Mouse (Mus musculus) brain, adult 10 weeks (tissue): ENCODE data around the gene Crebzf. TPM values are rescaled to one million over a fixed set of nuclear protein-coding genes. Genes with fewer than 3 reads are reported as not detected.

Experiments used
- polyA plus RNA-seq: library from polyadenylated mRNA; stranded (reverse); fragments of 350-450 nt; fragmentation: Illumina TruSeq; extraction: RNeasy Lipid Tissue Mini Kit (QIAGEN cat#74804); gene quantifications from one replicate; pipeline ENCODE4 v1.2.3, GENCODE M21; 2015; ENCODE audit warnings: low read depth, low replicate concordance

The Crebzf gene
- 63.2 TPM for polyA plus RNA-seq

DNA sequence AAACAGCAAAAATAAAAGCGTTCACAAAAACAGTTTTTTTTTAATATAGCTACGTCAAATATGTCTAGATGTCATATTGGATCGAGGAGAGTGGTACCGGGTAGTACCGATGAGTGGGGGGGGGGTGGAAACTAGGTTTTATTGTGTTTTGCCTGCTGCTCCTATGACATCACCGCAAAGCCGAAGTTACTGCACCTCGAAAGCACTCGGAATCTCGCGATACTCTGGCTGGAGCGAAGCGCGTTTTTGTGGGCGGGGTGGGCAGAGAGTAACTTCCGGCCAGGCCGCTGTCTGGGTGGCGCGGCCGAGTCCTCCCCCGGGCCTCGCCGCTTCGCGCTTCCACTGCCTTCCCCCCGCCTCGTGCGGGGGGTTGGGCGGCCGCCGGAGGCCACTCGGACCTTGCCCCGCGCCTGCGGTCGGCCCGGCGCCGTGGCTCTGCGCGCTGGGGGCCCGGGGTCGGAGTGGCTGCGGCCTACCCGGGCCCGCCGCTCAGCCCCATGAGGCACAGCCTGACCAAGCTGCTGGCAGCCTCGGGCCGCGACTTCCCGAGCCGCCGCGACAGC, at the start of gene Crebzf:
Gene Crebzf, plus strand, starts transcription at position 212 of the 563 bp plus-strand sequence.

DNA sequence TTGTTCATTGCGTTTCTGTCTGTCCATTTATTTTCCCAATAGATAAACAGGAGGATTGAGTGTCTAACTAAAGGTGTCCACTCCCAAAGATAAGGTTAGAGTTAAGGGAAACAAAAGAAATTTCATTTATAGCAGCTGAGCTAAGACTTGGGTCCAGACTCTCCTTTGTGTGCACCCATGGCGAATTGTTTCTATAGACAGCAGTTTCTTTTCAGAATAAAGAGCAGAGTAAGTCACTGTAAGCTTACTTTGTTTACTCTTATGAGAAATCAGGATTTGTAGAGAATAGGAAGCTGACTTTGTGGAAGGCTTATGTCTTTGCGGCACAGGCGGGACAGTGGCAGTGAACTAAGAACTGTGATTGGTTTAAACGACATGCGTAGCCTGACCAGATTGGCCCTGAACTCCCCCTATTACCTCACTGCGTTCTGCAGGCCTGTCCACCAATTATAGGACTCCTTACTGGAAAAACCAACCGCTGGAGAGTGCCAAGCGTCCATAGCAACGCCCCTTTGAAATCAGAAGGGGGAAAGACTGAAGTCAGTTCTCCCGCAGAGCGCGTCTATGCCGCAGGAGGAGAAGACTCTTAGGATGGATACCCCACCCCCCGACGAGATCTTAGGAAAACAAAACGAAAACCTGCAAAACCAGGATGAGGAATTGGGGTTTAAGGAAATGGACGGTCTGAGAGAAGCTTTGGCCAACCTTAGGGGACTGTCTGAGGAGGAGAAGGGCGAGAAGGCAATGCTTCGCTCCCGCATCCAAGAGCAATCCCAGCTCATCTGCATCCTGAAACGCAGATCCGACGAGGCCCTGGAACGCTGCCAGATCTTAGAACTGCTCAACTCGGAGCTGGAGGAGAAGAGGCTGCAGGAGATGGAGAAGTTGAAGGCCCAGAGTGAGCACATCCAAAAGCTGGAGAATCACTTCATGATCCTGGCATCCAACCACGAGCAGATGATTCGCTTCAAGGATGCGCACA, 16.2 kb upstream of the Crebzf start, which contains the start of gene Ccdc89:
Gene Ccdc89, plus strand, starts transcription at position 558 of the 982 bp plus-strand sequence.

DNA sequence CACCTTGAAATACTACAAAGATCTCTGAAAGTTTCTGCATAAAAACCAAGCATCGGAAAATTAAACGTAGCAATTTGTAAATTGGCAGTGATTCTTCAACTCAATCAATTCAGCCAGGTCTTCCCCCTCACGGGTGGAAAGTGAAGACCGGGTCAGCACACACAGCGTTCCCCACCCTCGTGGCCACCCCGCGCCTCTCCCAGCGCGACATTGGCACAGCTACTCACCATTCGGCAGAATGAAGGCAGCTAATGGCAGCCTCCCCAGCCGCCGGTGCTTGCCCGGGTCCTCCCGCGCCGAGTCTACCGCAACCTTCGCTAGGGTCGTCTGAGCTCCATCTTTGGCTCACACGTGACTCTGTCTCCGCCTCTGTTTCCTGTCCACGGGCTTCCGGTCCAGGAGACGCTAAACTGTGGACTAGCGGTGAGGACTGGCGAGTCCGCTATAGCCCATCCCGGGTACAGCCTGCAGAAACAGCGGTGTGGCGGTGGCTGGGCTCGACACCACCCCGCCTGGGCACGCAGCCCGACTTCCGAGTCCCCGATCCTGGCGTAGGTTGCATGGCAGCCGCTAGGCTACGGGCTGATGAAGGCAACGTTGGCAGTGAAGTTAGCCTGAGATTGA, 14.4 kb downstream of the Crebzf start, which contains the start of gene Tmem126a:
Gene Tmem126a, minus strand, starts transcription at position 385 of the 624 bp plus-strand sequence.

DNA sequence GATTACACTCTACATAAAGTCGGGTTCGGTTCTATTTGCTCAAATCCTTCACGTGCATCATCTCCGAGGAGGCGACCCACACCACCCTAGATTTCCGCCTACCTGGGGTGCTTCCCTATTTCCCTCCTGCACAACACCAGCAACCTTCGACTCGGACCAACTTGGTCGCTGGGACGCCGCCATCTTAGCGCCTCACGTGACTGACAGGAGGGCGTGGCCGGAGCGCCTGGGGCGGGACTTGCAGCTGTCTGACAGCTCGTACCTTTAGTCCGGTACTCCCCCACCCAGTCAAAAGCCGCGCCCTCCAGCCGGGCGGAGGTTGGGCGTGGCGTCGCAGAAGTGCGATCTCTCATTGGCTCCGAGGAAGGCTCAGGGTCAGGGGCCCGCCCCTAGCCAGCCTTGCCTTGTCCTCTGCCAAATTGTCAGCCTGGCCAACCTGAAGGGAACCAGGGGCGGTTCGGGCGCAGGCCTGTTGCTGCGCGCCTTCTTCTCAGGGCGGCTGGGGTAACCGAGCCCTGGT, 33.3 kb downstream of the Crebzf start, which contains the start of gene Tmem126b:
Gene Tmem126b, minus strand, starts transcription at position 209 of the 520 bp plus-strand sequence.

GRCm38 (mm10) chr7:90476313-90477245, 34.0 kb downstream of the Crebzf start, which contains the start of gene Dlg2:
TSS of gene Dlg2 (plus strand) at chr7:90476672.

Other genes with a start within 250 kb of the Crebzf start
- not detected for gene Ccdc83, start 177.0 kb upstream of the Crebzf start, polyA plus RNA-seq
- 92.1 TPM for gene Sytl2, start 140.5 kb upstream of the Crebzf start, polyA plus RNA-seq
- 1.2 TPM for gene Ccdc89, start 16.2 kb upstream of the Crebzf start, polyA plus RNA-seq
- gene Tmem126a, start 14.5 kb downstream of the Crebzf start, polyA plus RNA-seq: 94.7 TPM
- gene Tmem126b, start 33.3 kb downstream of the Crebzf start, polyA plus RNA-seq: 46.1 TPM
- 162 TPM for gene Dlg2, start 33.9 kb downstream of the Crebzf start, polyA plus RNA-seq